Mouse (Mus musculus) splenic B cell, adult 2 months (primary cell): ENCODE results near the gene Gm21974.
A peak's percentile ranks its signal among the peaks of the same experiment; 100 is the strongest.

Source experiments
- DNase-seq: peaks from one replicate; pipeline ENCODE4 v3.0.0-alpha.2; 2011; ENCODE audit warnings: low read depth, low spot score
- H3K27me3 ChIP-seq: 2 replicates; pipeline ENCODE4 v1.6.1; 2012; ENCODE audit warnings: mild to moderate bottlenecking, low read length, moderate library complexity, mixed read lengths; ENCODE audit not compliant: control insufficient read depth, poor library complexity, insufficient read depth, severe bottlenecking
- H3K36me3 ChIP-seq: 2 replicates; pipeline ENCODE4 v1.6.1; 2012; ENCODE audit warnings: mild to moderate bottlenecking, low read length, moderate library complexity, mixed read lengths; ENCODE audit not compliant: control insufficient read depth, poor library complexity, insufficient read depth, severe bottlenecking

The Gm21974 gene

GRCm38 (mm10) chr7:127926066-127926465, 30.8 kb upstream of the Gm21974 start:
- Histone ChIP-seq H3K27me3 (no peaks in the 10 kb centered on the region), H3K36me3 (no peaks in the 10 kb centered on the region)
- DNase-seq = no peak

GRCm38 (mm10) chr7:127925252-127925651, 30.0 kb upstream of the Gm21974 start:
- DNase-seq = no peak
- no peaks in the 10 kb centered on the region for H3K27me3 ChIP-seq

GRCm38 (mm10) chr7:127923714-127924113, 28.5 kb upstream of the Gm21974 start:
- H3K36me3 ChIP-seq = no peaks in the 10 kb centered on the region
- H3K27me3 ChIP-seq = no peaks in the 10 kb centered on the region
- no peak for DNase-seq

More at GRCm38 (mm10) chr7:127925252-127925651, 30.0 kb upstream of the Gm21974 start:
- H3K36me3 ChIP-seq = no peaks in the 10 kb centered on the region

GRCm38 (mm10) chr7:127922451-127923275, 27.4 kb upstream of the Gm21974 start:
- no peaks in the 10 kb centered on the region for H3K27me3 ChIP-seq
- DNase-seq = peak; percentile 71
- H3K36me3 ChIP-seq = no peaks in the 10 kb centered on the region

GRCm38 (mm10) chr7:127921516-127921915, 26.3 kb upstream of the Gm21974 start:
- DNase-seq = no peak
- H3K36me3 ChIP-seq = 0 out of 2 replicates have a peak, but pooled peaks cover 2% of the 10 kb centered on the region
- H3K27me3 ChIP-seq = no peaks in the 10 kb centered on the region

- H3K36me3 ChIP-seq = peaks cover 2% of the 10 kb centered on the region; the same call in 1 of the 2 replicates
- H3K27me3 ChIP-seq = no peaks in the 10 kb centered on the region
- DNase-seq = peak; percentile 58
Observed at GRCm38 (mm10) chr7:127919290-127919689, 24.0 kb upstream of the Gm21974 start.

GRCm38 (mm10) chr7:127918203-127918602, 22.9 kb upstream of the Gm21974 start:
- peaks cover 2% of the 10 kb centered on the region; the same call in 1 of the 2 replicates for H3K36me3 ChIP-seq
- DNase-seq = peak; percentile 81
- H3K27me3 ChIP-seq = no peaks in the 10 kb centered on the region

- DNase-seq = peak; percentile 35
- no peaks in the 10 kb centered on the region for H3K27me3 ChIP-seq
- peaks cover 2% of the 10 kb centered on the region; the same call in 1 of the 2 replicates for H3K36me3 ChIP-seq
Observed at GRCm38 (mm10) chr7:127915293-127915692, 20.0 kb upstream of the Gm21974 start.

- H3K27me3 ChIP-seq = no peaks in the 10 kb centered on the region
- no peak for DNase-seq
- H3K36me3 ChIP-seq = peaks cover 4% of the 10 kb centered on the region; the same call in 1 of the 2 replicates
Observed at GRCm38 (mm10) chr7:127912938-127913337, 17.7 kb upstream of the Gm21974 start.

GRCm38 (mm10) chr7:127912190-127912871, 17.1 kb upstream of the Gm21974 start, which contains the start of gene Kat8:
TSS of gene Kat8 (plus strand) at chr7:127912516.
- no peaks in the 10 kb centered on the region for H3K27me3 ChIP-seq
- peak; percentile 90 for DNase-seq
- H3K36me3 ChIP-seq = peaks cover 7% of the 10 kb centered on the region; the same call in 1 of the 2 replicates

- no peak for DNase-seq
- Histone ChIP-seq H3K27me3 (no peaks in the 10 kb centered on the region), H3K36me3 (peaks cover 10% of the 10 kb centered on the region; the same call in 1 of the 2 replicates)
Observed at GRCm38 (mm10) chr7:127908656-127909055, 13.4 kb upstream of the Gm21974 start.

- Histone ChIP-seq H3K36me3 (peaks cover 10% of the 10 kb centered on the region; the same call in 1 of the 2 replicates), H3K27me3 (no peaks in the 10 kb centered on the region)
- DNase-seq = no peak
Observed at GRCm38 (mm10) chr7:127907939-127908338, 12.7 kb upstream of the Gm21974 start.

GRCm38 (mm10) chr7:127903971-127904796, 8.9 kb upstream of the Gm21974 start, which contains the start of gene Bckdk:
TSS of gene Bckdk (plus strand) at chr7:127904082.
- Histone ChIP-seq H3K36me3 (peaks cover 10% of the 10 kb centered on the region; the same call in 1 of the 2 replicates), H3K27me3 (no peaks in the 10 kb centered on the region)
- peak; percentile 73 for DNase-seq

GRCm38 (mm10) chr7:127901772-127902171, 6.5 kb upstream of the Gm21974 start:
- DNase-seq = no peak
- Histone ChIP-seq H3K36me3 (no peaks in the 10 kb centered on the region; the same call in 1 of the 2 replicates), H3K27me3 (no peaks in the 10 kb centered on the region)
